Mouse (Mus musculus) limb, embryonic 11.5 days (tissue): ENCODE measurements around the gene Smim24. TPM values are rescaled to one million over a fixed set of nuclear protein-coding genes. Genes with fewer than 3 reads are reported as not detected.

Experiments
- ATAC-seq: fragments of 200-750 bp; cut with Nextera tagmentation; 2 replicates; pipeline ENCODE4 v1.8.0; 2017; ENCODE audit warnings: low read depth; ENCODE audit not compliant: insufficient number of reproducible peaks, low FRiP score, low TSS enrichment
- DNase-seq: peaks from one replicate; pipeline ENCODE4 v3.0.0-alpha.2; 2015; ENCODE audit warnings: low spot score
- H3K27ac ChIP-seq: fragments of 300-500 bp; sonication (generic); replicated peaks from 2 replicates; pipeline ENCODE4 v1.5.1; 2014; ENCODE audit warnings: low read depth, mild to moderate bottlenecking, low read length
- H3K27me3 ChIP-seq: fragments of 300-500 bp; sonication (generic); 2 replicates; pipeline ENCODE4 v1.6.1; 2014; ENCODE audit warnings: mild to moderate bottlenecking, low read length, mixed read lengths; ENCODE audit not compliant: control insufficient read depth, insufficient read depth
- H3K36me3 ChIP-seq: fragments of 300-500 bp; sonication (generic); 2 replicates; pipeline ENCODE4 v1.6.1; 2014; ENCODE audit warnings: mild to moderate bottlenecking, low read length, moderate library complexity, mixed read lengths; ENCODE audit not compliant: control insufficient read depth, insufficient read depth
- H3K4me1 ChIP-seq: fragments of 300-500 bp; sonication (generic); 2 replicates; pipeline ENCODE4 v1.6.1; 2014; ENCODE audit warnings: low read length, mixed read lengths; ENCODE audit not compliant: control insufficient read depth, insufficient read depth
- H3K4me2 ChIP-seq: fragments of 300-500 bp; sonication (generic); 2 replicates; pipeline ENCODE4 v1.6.1; 2014; ENCODE audit warnings: low read depth, mild to moderate bottlenecking, moderate library complexity; ENCODE audit not compliant: severe bottlenecking
- H3K4me3 ChIP-seq: fragments of 300-500 bp; sonication (generic); 2 replicates; pipeline ENCODE4 v1.5.1; 2014; ENCODE audit warnings: low read depth, low read length
- H3K9ac ChIP-seq: fragments of 300-500 bp; sonication (generic); 2 replicates; pipeline ENCODE4 v1.6.1; 2014; ENCODE audit warnings: mild to moderate bottlenecking, low read length
- H3K9me3 ChIP-seq: fragments of 300-500 bp; sonication (generic); 2 replicates; pipeline ENCODE4 v1.6.1; 2016; ENCODE audit warnings: low read length; ENCODE audit not compliant: control insufficient read depth
- WGBS: fragments of 180-500 bp; shearing (Covaris S2); extraction: QIAGEN DNeasy Blood & Tissue Kit; methylation state at CpG from one replicate; pipeline ENCODE4 v1.1.7; 2014; 5-methylcytosine and 5-hydroxymethylcytosine counted together
- polyA plus RNA-seq: library from polyadenylated mRNA; unstranded; fragments of >200 nt; fragmentation: Nextera tagmentation; extraction: Ambion mirVana; gene quantifications from 2 replicates; pipeline ENCODE4 v1.2.1, GENCODE M21; 2014

Gene Smim24
- polyA plus RNA-seq, 1 experiment from 2014 or later = 3.4 TPM

- 63% methylated on average over 23 of the region's 23 CpGs for WGBS
- peaks cover 19% of the 10 kb centered on the region; the same call in 1 of the 2 replicates for H3K36me3 ChIP-seq
- H3K27ac ChIP-seq = no peak overlapping the region
- H3K4me2 ChIP-seq = no peak overlapping the region
- DNase-seq (peak; percentile 86), ATAC-seq (no peak)
- no peak overlapping the region for H3K9ac ChIP-seq
- no peaks in the 10 kb centered on the region for H3K27me3 ChIP-seq
- no peak overlapping the region for H3K4me3 ChIP-seq
- H3K4me1 ChIP-seq = peaks cover 13% of the 10 kb centered on the region
- H3K9me3 ChIP-seq = no peaks in the 10 kb centered on the region
Observed at GRCm38 (mm10) chr10:81389801-81390677, 2.8 kb upstream of the Smim24 start.

GRCm38 (mm10) chr10:81390678-81390965 lies 2.2 kb upstream of the Smim24 start:
- ATAC-seq = no peak
- H3K9me3 ChIP-seq = no peaks in the 10 kb centered on the region

GRCm38 (mm10) chr10:81392270-81392669 lies 581 bp upstream of the Smim24 start:
- H3K4me2 ChIP-seq = no peak overlapping the region
- ATAC-seq (no peak), DNase-seq (no peak)
- no peak overlapping the region for H3K4me3 ChIP-seq
- H3K27ac ChIP-seq = no peak overlapping the region; the same call in 1 of the 2 replicates
- no peaks in the 10 kb centered on the region for H3K27me3 ChIP-seq
- no peaks in the 10 kb centered on the region for H3K9me3 ChIP-seq
- whole genome bisulfite sequencing = 86% methylated on average over 6 of the region's 6 CpGs
- H3K9ac ChIP-seq = no peak overlapping the region
- peaks cover 8% of the 10 kb centered on the region; the same call in 1 of the 2 replicates for H3K4me1 ChIP-seq
- peaks cover 8% of the 10 kb centered on the region; the same call in 1 of the 2 replicates for H3K36me3 ChIP-seq

More at GRCm38 (mm10) chr10:81390678-81390965, 2.2 kb upstream of the Smim24 start:
- Histone ChIP-seq H3K27ac (no peak overlapping the region), H3K4me2 (no peak overlapping the region), H3K4me3 (no peak overlapping the region), H3K27me3 (no peaks in the 10 kb centered on the region), H3K4me1 (peaks cover 8% of the 10 kb centered on the region; the same call in 1 of the 2 replicates), H3K36me3 (peaks cover 19% of the 10 kb centered on the region; the same call in 1 of the 2 replicates), H3K9ac (no peak overlapping the region)
- 89% methylated on average over 13 of the region's 13 CpGs for WGBS
- no peak for DNase-seq

- ATAC-seq (no peak), DNase-seq (no peak)
- no peak overlapping the region; the same call in 1 of the 2 replicates for H3K27ac ChIP-seq
Observed at GRCm38 (mm10) chr10:81393456-81394063, 709 bp downstream of the Smim24 start.

GRCm38 (mm10) chr10:81395127-81395526 lies 2.3 kb downstream of the Smim24 start:
- Histone ChIP-seq H3K9ac (no peak overlapping the region), H3K27me3 (no peaks in the 10 kb centered on the region; the same call in 1 of the 2 replicates), H3K4me3 (no peak overlapping the region), H3K36me3 (peaks cover 8% of the 10 kb centered on the region; the same call in 1 of the 2 replicates), H3K9me3 (no peaks in the 10 kb centered on the region), H3K27ac (no peak overlapping the region), H3K4me1 (peaks cover 10% of the 10 kb centered on the region; the same call in 1 of the 2 replicates), H3K4me2 (no peak overlapping the region)
- 11% methylated on average over 5 of the region's 5 CpGs for WGBS
- peak; percentile 90 for DNase-seq
- ATAC-seq = no peak

More at GRCm38 (mm10) chr10:81393456-81394063, 709 bp downstream of the Smim24 start:
- Histone ChIP-seq H3K4me2 (peak overlapping the region; percentile 24), H3K27me3 (no peaks in the 10 kb centered on the region), H3K36me3 (peaks cover 4% of the 10 kb centered on the region; the same call in 1 of the 2 replicates), H3K9ac (peak overlapping the region; percentile 40; the same call in 1 of the 2 replicates), H3K4me3 (peak overlapping the region; percentile 17; the same call in 1 of the 2 replicates), H3K4me1 (peaks cover 10% of the 10 kb centered on the region; the same call in 1 of the 2 replicates), H3K9me3 (no peaks in the 10 kb centered on the region)
- 5% methylated on average over 19 of the region's 19 CpGs for WGBS

- Histone ChIP-seq H3K36me3 (peaks cover 11% of the 10 kb centered on the region; the same call in 1 of the 2 replicates), H3K4me3 (no peak overlapping the region), H3K27ac (no peak overlapping the region), H3K4me1 (peaks cover 14% of the 10 kb centered on the region), H3K9ac (no peak overlapping the region), H3K27me3 (peaks cover 4% of the 10 kb centered on the region; the same call in 1 of the 2 replicates), H3K4me2 (no peak overlapping the region), H3K9me3 (no peaks in the 10 kb centered on the region)
- no peak for ATAC-seq
- DNase-seq = no peak
- 80% methylated on average over 4 of the region's 4 CpGs for WGBS
Observed at GRCm38 (mm10) chr10:81395865-81396264, 3.0 kb downstream of the Smim24 start.

- Histone ChIP-seq H3K4me2 (no peak overlapping the region), H3K4me3 (no peak overlapping the region), H3K27me3 (peaks cover 4% of the 10 kb centered on the region; the same call in 1 of the 2 replicates), H3K9ac (no peak overlapping the region), H3K36me3 (peaks cover 11% of the 10 kb centered on the region; the same call in 1 of the 2 replicates), H3K27ac (no peak overlapping the region), H3K9me3 (no peaks in the 10 kb centered on the region), H3K4me1 (peaks cover 19% of the 10 kb centered on the region)
- WGBS = 72% methylated on average over 5 of the region's 5 CpGs
- ATAC-seq = no peak
- no peak for DNase-seq
Observed at GRCm38 (mm10) chr10:81396749-81397148, 3.9 kb downstream of the Smim24 start.

GRCm38 (mm10) chr10:81399296-81399695 lies 6.4 kb downstream of the Smim24 start:
- peaks cover 4% of the 10 kb centered on the region; the same call in 1 of the 2 replicates for H3K27me3 ChIP-seq
- 58% methylated on average over 5 of the region's 5 CpGs for whole genome bisulfite sequencing

More at GRCm38 (mm10) chr10:81399296-81399695, 6.4 kb downstream of the Smim24 start:
- H3K4me2 ChIP-seq = no peak overlapping the region
- ATAC-seq = no peak
- H3K27ac ChIP-seq = no peak overlapping the region
- H3K9ac ChIP-seq = no peak overlapping the region
- peaks cover 11% of the 10 kb centered on the region; the same call in 1 of the 2 replicates for H3K36me3 ChIP-seq
- no peak for DNase-seq
- no peaks in the 10 kb centered on the region for H3K9me3 ChIP-seq
- H3K4me3 ChIP-seq = no peak overlapping the region
- peaks cover 31% of the 10 kb centered on the region for H3K4me1 ChIP-seq
